Mouse (Mus musculus): Measurements from ENCODE around the gene A930004D18Rik.
"Not testable (repeated sequence)": the region's sequence is repeated elsewhere in the genome, so short reads cannot be mapped to it uniquely, and the experiment has no call there.

- TF ChIP-seq POLR2A (IDR thresholded peaks at IDR 0.05; ENCODE audit: extremely low read depth, insufficient read depth, low read length); CTCF (IDR thresholded peaks at IDR 0.05; ENCODE audit: low read depth, low read length): not testable (repeated sequence)
These were observed 59.9 kb downstream of the A930004D18Rik start for GRCm38 (mm10) chr2:17977645-17978044.

Measured in liver, adult 2 months (tissue).